Mouse (Mus musculus): ENCODE results near the gene Smc4. TPM values are rescaled to one million over a fixed set of nuclear protein-coding genes. Genes with fewer than 3 reads are reported as not detected.
"Not testable (repeated sequence)": the region's sequence is repeated elsewhere in the genome, so short reads cannot be mapped to it uniquely, and the experiment has no call there.

Gene Smc4
- polyA plus RNA-seq, 1 experiment from 2014 or later: 135 TPM

DNA sequence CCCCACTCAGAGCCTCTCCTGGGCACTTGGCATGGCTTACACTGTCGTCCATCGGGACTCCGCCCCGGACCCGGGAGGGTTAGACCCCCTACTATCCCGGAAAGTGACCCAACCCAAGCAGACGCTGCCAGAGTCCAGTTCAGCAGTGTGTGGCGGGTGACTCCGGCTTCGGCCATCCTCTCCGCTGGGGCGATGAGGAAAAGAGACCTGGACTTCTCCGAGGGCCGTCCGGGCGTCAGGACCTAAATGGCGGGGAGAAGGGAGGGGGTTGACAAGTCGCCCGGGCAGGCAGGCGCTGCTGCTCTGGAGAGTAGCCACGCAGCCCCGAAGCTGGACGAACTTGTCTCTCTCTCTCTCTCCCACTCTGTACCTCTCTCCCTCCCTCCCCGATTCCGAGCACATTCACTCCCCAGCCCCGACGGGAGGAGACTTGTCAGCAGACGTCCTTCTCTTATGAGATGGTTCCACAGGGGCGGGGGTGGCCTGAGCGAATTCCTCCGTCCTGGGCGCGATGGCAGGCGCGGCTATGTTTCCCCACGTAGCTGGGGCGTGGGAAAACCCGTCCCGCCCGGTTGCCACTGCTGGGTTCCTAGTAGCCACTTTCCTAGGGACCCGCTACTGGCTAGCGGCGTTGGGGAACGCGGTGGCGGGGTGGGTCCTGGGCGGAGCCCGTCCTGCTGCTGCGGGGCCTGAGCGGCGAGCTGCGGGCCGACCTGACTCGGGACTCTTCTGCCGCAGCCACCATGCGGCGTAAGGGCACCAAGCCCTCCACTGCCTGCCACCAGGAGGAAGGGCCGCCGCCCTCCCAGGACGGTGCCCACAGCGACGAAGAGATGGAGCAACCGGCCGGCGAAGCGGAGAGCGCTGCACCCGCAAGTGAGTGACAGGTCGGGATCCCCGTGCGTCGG lies 1.1 kb downstream of the Smc4 start:
- under 1% methylated on average over 72 of the region's 72 CpGs for WGBS
- ATAC-seq (replicated peaks; ENCODE audit: low FRiP score, low TSS enrichment, low read depth): peak; percentile 68
- peak overlapping the region; percentile 98 for H3K4me3 ChIP-seq (ENCODE audit: low read depth, low read length)
- peak; percentile 86 for DNase-seq (ENCODE audit: low spot score)
- H3K27me3 ChIP-seq (replicated peaks; ENCODE audit: control insufficient read depth, insufficient read depth, low read length): no peaks in the 10 kb centered on the region
- peak overlapping the region; percentile 87 for H3K27ac ChIP-seq (ENCODE audit: low read depth)
- H3K9ac ChIP-seq (ENCODE audit: low read length): peak overlapping the region; percentile 94
- H3K36me3 ChIP-seq (ENCODE audit: control insufficient read depth, insufficient read depth, low read length): peaks cover 6% of the 10 kb centered on the region
- peak overlapping the region; percentile 89 for H3K4me2 ChIP-seq (ENCODE audit: low read length)
- H3K4me1 ChIP-seq (replicated peaks; ENCODE audit: control insufficient read depth, insufficient read depth, low read length): peaks cover 18% of the 10 kb centered on the region
- no peaks in the 10 kb centered on the region for H3K9me3 ChIP-seq (ENCODE audit: control insufficient read depth, low read length)

DNA sequence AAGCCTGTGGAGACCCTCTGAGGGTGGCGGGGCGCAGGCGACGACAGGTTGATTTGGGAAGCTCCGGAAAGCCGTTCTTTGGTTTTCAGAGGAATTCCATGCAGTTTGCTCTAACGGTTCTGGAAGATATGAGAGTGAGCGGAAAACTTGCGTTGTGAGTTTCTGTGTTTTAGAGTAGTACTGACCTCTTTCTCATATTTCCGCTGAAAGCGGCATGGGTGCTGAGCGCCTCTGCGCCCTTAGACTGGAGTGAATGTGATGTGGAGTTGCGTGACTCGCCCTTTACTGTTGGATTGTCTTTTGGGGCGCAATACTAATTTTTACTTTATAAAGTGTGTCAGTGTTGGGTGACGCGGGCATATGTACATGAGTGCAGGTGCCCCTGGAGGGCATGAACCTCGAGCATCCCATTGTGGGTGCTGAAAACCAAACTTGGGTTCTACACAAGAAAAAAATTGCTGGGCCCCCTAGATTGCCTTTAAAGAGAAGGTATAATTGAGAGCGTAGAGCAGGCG lies 1.8 kb downstream of the Smc4 start:
- H3K27ac ChIP-seq (ENCODE audit: low read depth): peak overlapping the region; percentile 87; the same call in 1 of the 2 replicates
- H3K9ac ChIP-seq (ENCODE audit: low read length): peak overlapping the region; percentile 94
- no peak for DNase-seq (ENCODE audit: low spot score)
- 7% methylated on average over 21 of the region's 21 CpGs for WGBS
- H3K4me1 ChIP-seq (replicated peaks; ENCODE audit: control insufficient read depth, insufficient read depth, low read length): peaks cover 18% of the 10 kb centered on the region
- peak overlapping the region; percentile 98 for H3K4me3 ChIP-seq (ENCODE audit: low read depth, low read length)
- H3K36me3 ChIP-seq (ENCODE audit: control insufficient read depth, insufficient read depth, low read length): peaks cover 6% of the 10 kb centered on the region
- ATAC-seq (replicated peaks; ENCODE audit: low FRiP score, low TSS enrichment, low read depth): no peak
- no peaks in the 10 kb centered on the region for H3K27me3 ChIP-seq (replicated peaks; ENCODE audit: control insufficient read depth, insufficient read depth, low read length)
- H3K4me2 ChIP-seq (ENCODE audit: low read length): peak overlapping the region; percentile 89
- H3K9me3 ChIP-seq (ENCODE audit: control insufficient read depth, low read length): no peaks in the 10 kb centered on the region

DNA sequence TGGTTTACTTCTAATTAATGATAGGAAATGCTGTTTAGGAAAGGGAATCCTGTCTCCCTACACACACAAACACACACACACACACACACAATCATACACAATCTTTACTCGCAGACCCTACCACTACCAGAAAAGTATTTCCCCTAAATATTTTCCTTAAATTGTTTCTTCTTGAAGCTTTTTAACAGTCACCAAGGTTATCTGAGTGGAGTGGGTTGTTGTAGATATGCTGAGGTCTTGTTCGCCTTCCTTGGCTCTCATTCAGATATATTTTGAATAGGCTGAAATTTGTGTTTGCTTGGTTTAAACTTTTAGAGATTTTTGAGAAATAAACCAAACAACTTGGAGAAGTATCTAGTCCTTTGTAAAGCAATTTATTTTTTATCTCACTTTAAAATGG lies 4.3 kb downstream of the Smc4 start:
- Histone ChIP-seq H3K4me1 (replicated peaks; ENCODE audit: control insufficient read depth, insufficient read depth, low read length) (peaks cover 12% of the 10 kb centered on the region), H3K36me3 (ENCODE audit: control insufficient read depth, insufficient read depth, low read length) (peaks cover 20% of the 10 kb centered on the region), H3K4me2 (ENCODE audit: low read length) (no peak overlapping the region), H3K9me3 (ENCODE audit: control insufficient read depth, low read length) (no peaks in the 10 kb centered on the region), H3K9ac (ENCODE audit: low read length) (no peak overlapping the region), H3K27ac (ENCODE audit: low read depth) (no peak overlapping the region), H3K27me3 (replicated peaks; ENCODE audit: control insufficient read depth, insufficient read depth, low read length) (no peaks in the 10 kb centered on the region), H3K4me3 (ENCODE audit: low read depth, low read length) (no peak overlapping the region)
- no peak for ATAC-seq (replicated peaks; ENCODE audit: low FRiP score, low TSS enrichment, low read depth)
- DNase-seq (ENCODE audit: low spot score): no peak
- WGBS: 90% methylated on average over 2 of the region's 2 CpGs

- H3K9ac ChIP-seq (ENCODE audit: low read length): no peak overlapping the region
- H3K9me3 ChIP-seq (ENCODE audit: control insufficient read depth, low read length): no peaks in the 10 kb centered on the region
- ATAC-seq (replicated peaks; ENCODE audit: low FRiP score, low TSS enrichment, low read depth) (no peak), DNase-seq (ENCODE audit: low spot score) (no peak)
- no peaks in the 10 kb centered on the region for H3K4me1 ChIP-seq (replicated peaks; ENCODE audit: control insufficient read depth, insufficient read depth, low read length)
- H3K27ac ChIP-seq (ENCODE audit: low read depth): no peak overlapping the region
- no peaks in the 10 kb centered on the region for H3K27me3 ChIP-seq (replicated peaks; ENCODE audit: control insufficient read depth, insufficient read depth, low read length)
- peaks cover 75% of the 10 kb centered on the region for H3K36me3 ChIP-seq (ENCODE audit: control insufficient read depth, insufficient read depth, low read length)
- no peak overlapping the region for H3K4me2 ChIP-seq (ENCODE audit: low read length)
- H3K4me3 ChIP-seq (ENCODE audit: low read depth, low read length): no peak overlapping the region
- WGBS: 93% methylated on average over 3 of the region's 3 CpGs
Observed at GRCm38 (mm10) chr3:69017181-69017580, 12.6 kb downstream of the Smc4 start.

DNA sequence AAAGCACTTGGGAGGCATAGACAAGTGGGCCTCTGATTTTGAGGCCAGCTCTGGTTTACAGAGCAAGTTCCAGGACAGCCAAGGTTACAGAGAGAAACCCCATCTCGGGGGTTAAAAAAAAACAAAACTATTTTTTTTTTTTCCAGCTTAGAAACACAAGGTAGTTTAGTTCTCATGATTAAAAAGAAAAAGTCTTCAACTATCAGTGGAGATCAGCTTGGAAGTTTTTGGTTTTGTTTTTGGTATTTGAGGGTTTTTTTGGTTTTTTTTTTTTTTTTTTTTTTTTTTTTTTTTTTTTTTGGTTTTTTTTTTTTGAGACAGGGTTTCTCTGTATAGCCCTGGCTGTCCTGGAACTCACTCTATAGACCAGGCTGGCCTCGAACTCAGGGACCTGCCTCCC lies 14.1 kb downstream of the Smc4 start:
- H3K4me1 ChIP-seq (replicated peaks; ENCODE audit: control insufficient read depth, insufficient read depth, low read length); H3K9me3 ChIP-seq (ENCODE audit: control insufficient read depth, low read length): not testable (repeated sequence)
- 100% methylated on average over 2 of the region's 2 CpGs for WGBS

DNA sequence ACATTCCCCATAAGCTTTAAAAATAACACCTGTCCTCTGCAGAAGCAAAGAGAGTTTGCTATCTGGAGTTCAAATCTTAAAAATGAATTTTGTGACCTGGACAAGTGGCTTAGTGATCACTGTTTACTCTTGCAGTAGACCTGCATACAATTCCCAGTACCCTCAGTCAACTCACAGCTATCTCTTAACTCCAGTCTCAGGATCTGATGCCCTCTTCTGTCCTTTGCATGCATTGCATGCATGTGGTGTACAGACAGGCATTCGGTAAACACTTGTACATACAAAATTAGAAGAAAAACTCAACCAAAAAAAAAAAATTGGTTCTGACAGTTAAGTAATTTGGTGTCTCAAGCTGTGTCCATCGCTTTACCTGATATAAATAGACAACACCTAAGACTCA lies 15.7 kb downstream of the Smc4 start:
- WGBS: 93% methylated on average over 2 of the region's 2 CpGs
- Histone ChIP-seq H3K9ac (ENCODE audit: low read length) (no peak overlapping the region), H3K9me3 (ENCODE audit: control insufficient read depth, low read length) (no peaks in the 10 kb centered on the region), H3K36me3 (ENCODE audit: control insufficient read depth, insufficient read depth, low read length) (peaks cover 88% of the 10 kb centered on the region), H3K27me3 (replicated peaks; ENCODE audit: control insufficient read depth, insufficient read depth, low read length) (no peaks in the 10 kb centered on the region), H3K4me1 (replicated peaks; ENCODE audit: control insufficient read depth, insufficient read depth, low read length) (no peaks in the 10 kb centered on the region), H3K27ac (ENCODE audit: low read depth) (no peak overlapping the region), H3K4me2 (ENCODE audit: low read length) (no peak overlapping the region), H3K4me3 (ENCODE audit: low read depth, low read length) (no peak overlapping the region)
- DNase-seq (ENCODE audit: low spot score): no peak
- ATAC-seq (replicated peaks; ENCODE audit: low FRiP score, low TSS enrichment, low read depth): no peak

More for the DNA sequence above, 14.1 kb downstream of the Smc4 start:
- not testable (repeated sequence) for DNase-seq (ENCODE audit: low spot score); H3K27ac ChIP-seq (ENCODE audit: low read depth); H3K27me3 ChIP-seq (replicated peaks; ENCODE audit: control insufficient read depth, insufficient read depth, low read length); ATAC-seq (replicated peaks; ENCODE audit: low FRiP score, low TSS enrichment, low read depth); H3K4me2 ChIP-seq (ENCODE audit: low read length); H3K9ac ChIP-seq (ENCODE audit: low read length); H3K4me3 ChIP-seq (ENCODE audit: low read depth, low read length)
- H3K36me3 ChIP-seq (ENCODE audit: control insufficient read depth, insufficient read depth, low read length): peaks cover 81% of the 10 kb centered on the region

- H3K4me1 ChIP-seq (replicated peaks; ENCODE audit: control insufficient read depth, insufficient read depth, low read length): no peaks in the 10 kb centered on the region
- DNase-seq (ENCODE audit: low spot score) (no peak), ATAC-seq (replicated peaks; ENCODE audit: low FRiP score, low TSS enrichment, low read depth) (no peak)
- H3K36me3 ChIP-seq (ENCODE audit: control insufficient read depth, insufficient read depth, low read length): peaks cover 93% of the 10 kb centered on the region
- no peak overlapping the region for H3K27ac ChIP-seq (ENCODE audit: low read depth)
- no peak overlapping the region for H3K4me2 ChIP-seq (ENCODE audit: low read length)
- H3K9me3 ChIP-seq (ENCODE audit: control insufficient read depth, low read length): no peaks in the 10 kb centered on the region
- H3K9ac ChIP-seq (ENCODE audit: low read length): no peak overlapping the region
- no peaks in the 10 kb centered on the region for H3K27me3 ChIP-seq (replicated peaks; ENCODE audit: control insufficient read depth, insufficient read depth, low read length)
- H3K4me3 ChIP-seq (ENCODE audit: low read depth, low read length): no peak overlapping the region
Observed at GRCm38 (mm10) chr3:69020764-69021163, 16.2 kb downstream of the Smc4 start.

GRCm38 (mm10) chr3:69026133-69026783 lies 21.7 kb downstream of the Smc4 start:
- H3K9me3 ChIP-seq (ENCODE audit: control insufficient read depth, low read length): no peaks in the 10 kb centered on the region
- no peak overlapping the region for H3K27ac ChIP-seq (ENCODE audit: low read depth)
- H3K4me3 ChIP-seq (ENCODE audit: low read depth, low read length): no peak overlapping the region
- H3K27me3 ChIP-seq (replicated peaks; ENCODE audit: control insufficient read depth, insufficient read depth, low read length): no peaks in the 10 kb centered on the region
- H3K9ac ChIP-seq (ENCODE audit: low read length): no peak overlapping the region
- H3K4me1 ChIP-seq (replicated peaks; ENCODE audit: control insufficient read depth, insufficient read depth, low read length): no peaks in the 10 kb centered on the region
- ATAC-seq (replicated peaks; ENCODE audit: low FRiP score, low TSS enrichment, low read depth) (no peak), DNase-seq (ENCODE audit: low spot score) (no peak)
- H3K36me3 ChIP-seq (ENCODE audit: control insufficient read depth, insufficient read depth, low read length): peaks cover 91% of the 10 kb centered on the region
- no peak overlapping the region for H3K4me2 ChIP-seq (ENCODE audit: low read length)
- 88% methylated on average over 1 of the region's 1 CpGs for WGBS
